Mouse (Mus musculus): ENCODE measurements around the gene Dstyk.

The Dstyk gene

GRCm38 (mm10) chr1:132417319-132418251 is at the start of gene Dstyk:
Gene Dstyk, plus strand, starts transcription at chr1:132417555.
- DNase-seq (ENCODE audit: low spot score in 2 of 2) = peak; percentile 73 to 89

- DNase-seq (ENCODE audit: low spot score in 2 of 2) = peak; percentile 62 to 85
Measured at GRCm38 (mm10) chr1:132367692-132368506, 49.5 kb upstream of the Dstyk start.

- DNase-seq (ENCODE audit: low spot score in 2 of 2) = no peak
Measured at GRCm38 (mm10) chr1:132370681-132371173, 46.6 kb upstream of the Dstyk start.

GRCm38 (mm10) chr1:132371298-132372081 is 45.9 kb upstream of the Dstyk start:
- DNase-seq (ENCODE audit: low spot score in 2 of 2) = no peak

- no peak for DNase-seq (ENCODE audit: low spot score in 2 of 2)
Measured at GRCm38 (mm10) chr1:132372354-132372753, 45.0 kb upstream of the Dstyk start.

GRCm38 (mm10) chr1:132372896-132373534 is 44.3 kb upstream of the Dstyk start:
- DNase-seq (ENCODE audit: low spot score in 2 of 2) = no peak

- DNase-seq (ENCODE audit: low spot score in 2 of 2) = no peak
Measured at GRCm38 (mm10) chr1:132374140-132374872, 43.0 kb upstream of the Dstyk start.

- no peak for DNase-seq (ENCODE audit: low spot score in 2 of 2)
Measured at GRCm38 (mm10) chr1:132374873-132375244, 42.5 kb upstream of the Dstyk start.

- no peak for DNase-seq (ENCODE audit: low spot score in 2 of 2)
Measured at GRCm38 (mm10) chr1:132375256-132375655, 42.1 kb upstream of the Dstyk start.

GRCm38 (mm10) chr1:132376211-132377054 is 40.9 kb upstream of the Dstyk start:
- no peak for DNase-seq (ENCODE audit: low spot score in 2 of 2)

GRCm38 (mm10) chr1:132377055-132377365 is 40.3 kb upstream of the Dstyk start:
- DNase-seq (ENCODE audit: low spot score in 2 of 2) = no peak

GRCm38 (mm10) chr1:132377811-132378210 is 39.5 kb upstream of the Dstyk start:
- no peak for DNase-seq (ENCODE audit: low spot score in 2 of 2)

GRCm38 (mm10) chr1:132380550-132381100 is 36.7 kb upstream of the Dstyk start:
- no peak for DNase-seq (ENCODE audit: low spot score in 2 of 2)

- no peak for DNase-seq (ENCODE audit: low spot score in 2 of 2)
Measured at GRCm38 (mm10) chr1:132381929-132382328, 35.4 kb upstream of the Dstyk start.

GRCm38 (mm10) chr1:132384001-132384554 is 33.3 kb upstream of the Dstyk start:
- DNase-seq (ENCODE audit: low spot score in 2 of 2) = no peak

GRCm38 (mm10) chr1:132385266-132385665 is 32.1 kb upstream of the Dstyk start:
- no peak for DNase-seq (ENCODE audit: low spot score in 2 of 2)

GRCm38 (mm10) chr1:132385711-132386110 is 31.6 kb upstream of the Dstyk start:
- DNase-seq (ENCODE audit: low spot score in 2 of 2) = no peak

GRCm38 (mm10) chr1:132386266-132386665 is 31.1 kb upstream of the Dstyk start:
- DNase-seq (ENCODE audit: low spot score in 2 of 2) = no peak

- no peak for DNase-seq (ENCODE audit: low spot score in 2 of 2)
Measured at GRCm38 (mm10) chr1:132387943-132388342, 29.4 kb upstream of the Dstyk start.

Measured in cerebellum, postnatal 4 days (tissue).